Mouse (Mus musculus) embryonic fibroblast, embryonic 13.5 days (primary cell): Measurements from ENCODE around the gene Rbm20.

Experiments
- CTCF ChIP-seq: IDR thresholded peaks from 2 replicates; pipeline ENCODE4 v1.5.1; 2011; ENCODE audit warnings: mild to moderate bottlenecking, control low read depth, low read length, moderate library complexity, borderline replicate concordance; ENCODE audit not compliant: insufficient read depth
- POLR2A ChIP-seq: IDR thresholded peaks from 2 replicates; pipeline ENCODE4 v1.6.1; 2011; ENCODE audit warnings: low read depth, mild to moderate bottlenecking, control low read depth, low read length, moderate library complexity

GRCm38 (mm10) chr19:53708401-53708800, 31.3 kb downstream of the Rbm20 start:
- TF ChIP-seq POLR2A, result no peak
- TF ChIP-seq CTCF, result no peak
